Mouse (Mus musculus) midbrain, embryonic 14.5 days (tissue): ENCODE results near the gene Ppp1r16b. TPM values are rescaled to one million over a fixed set of nuclear protein-coding genes. Genes with fewer than 3 reads are reported as not detected.

Experiments
- ATAC-seq: fragments of 200-750 bp; cut with Nextera tagmentation; 2 replicates; pipeline ENCODE4 v1.8.0; 2017; ENCODE audit warnings: moderate number of reproducible peaks, moderate library complexity; ENCODE audit not compliant: low FRiP score, low TSS enrichment
- DNase-seq: peaks from one replicate; pipeline ENCODE4 v3.0.0-alpha.2; 2015
- H3K27ac ChIP-seq: fragments of 300-500 bp; sonication (generic); replicated peaks from 2 replicates; pipeline ENCODE4 v1.5.1; 2014; ENCODE audit warnings: mild to moderate bottlenecking, low read depth, low read length, moderate library complexity
- H3K27me3 ChIP-seq: fragments of 300-500 bp; sonication (generic); 2 replicates; pipeline ENCODE4 v1.6.1; 2014; ENCODE audit warnings: low read length, control low read depth, mixed read lengths; ENCODE audit not compliant: control insufficient read depth, insufficient read depth
- H3K36me3 ChIP-seq: fragments of 300-500 bp; sonication (generic); 2 replicates; pipeline ENCODE4 v1.6.1; 2014; ENCODE audit warnings: low read length, control low read depth; ENCODE audit not compliant: control insufficient read depth, insufficient read depth
- H3K4me1 ChIP-seq: fragments of 300-500 bp; sonication (generic); 2 replicates; pipeline ENCODE4 v1.6.1; 2014; ENCODE audit warnings: mild to moderate bottlenecking, antibody characterized with exemption, low read length, control low read depth; ENCODE audit not compliant: control insufficient read depth, insufficient read depth
- H3K4me2 ChIP-seq: fragments of 300-500 bp; sonication (generic); 2 replicates; pipeline ENCODE4 v1.6.1; 2014; ENCODE audit warnings: mild to moderate bottlenecking, low read length, moderate library complexity
- H3K4me3 ChIP-seq: fragments of 300-500 bp; sonication (generic); replicated peaks from 2 replicates; pipeline ENCODE4 v1.5.1; 2014; ENCODE audit warnings: low read depth, low read length
- H3K9ac ChIP-seq: fragments of 300-500 bp; sonication (generic); replicated peaks from 2 replicates; pipeline ENCODE4 v1.6.1; 2014; ENCODE audit warnings: mild to moderate bottlenecking, low read length, moderate library complexity
- H3K9me3 ChIP-seq: fragments of 300-500 bp; sonication (generic); 2 replicates; pipeline ENCODE4 v1.6.1; 2016; ENCODE audit warnings: low read length, control low read depth, mixed read lengths; ENCODE audit not compliant: control insufficient read depth
- WGBS: fragments of 180-500 bp; shearing (Covaris S2); extraction: QIAGEN DNeasy Blood & Tissue Kit; methylation state at CpG from one replicate; pipeline ENCODE4 v1.1.7; 2014; 5-methylcytosine and 5-hydroxymethylcytosine counted together
- polyA plus RNA-seq: library from polyadenylated mRNA; unstranded; fragments of >200 nt; fragmentation: Nextera tagmentation; extraction: Ambion mirVana; gene quantifications from 2 replicates; pipeline ENCODE4 v1.2.1, GENCODE M21; 2014

The Ppp1r16b gene
- polyA plus RNA-seq, 1 experiment from 2014 or later: 16.1 TPM

- DNase-seq (no peak), ATAC-seq (no peak)
- Histone ChIP-seq H3K27me3 (no peaks in the 10 kb centered on the region), H3K9ac (no peak overlapping the region), H3K4me2 (no peak overlapping the region), H3K36me3 (no peaks in the 10 kb centered on the region), H3K4me1 (no peaks in the 10 kb centered on the region), H3K4me3 (no peak overlapping the region), H3K9me3 (no peaks in the 10 kb centered on the region), H3K27ac (no peak overlapping the region)
- 89% methylated on average over 6 of the region's 6 CpGs for WGBS
These were observed 40.3 kb downstream of the Ppp1r16b start for GRCm38 (mm10) chr2:158705529-158705928.

- no peak overlapping the region for H3K9ac ChIP-seq
- no peaks in the 10 kb centered on the region for H3K9me3 ChIP-seq
- ATAC-seq (no peak), DNase-seq (no peak)
- H3K27me3 ChIP-seq: no peaks in the 10 kb centered on the region
- no peak overlapping the region for H3K4me3 ChIP-seq
- H3K36me3 ChIP-seq: no peaks in the 10 kb centered on the region
- H3K4me2 ChIP-seq: no peak overlapping the region
- WGBS: 86% methylated on average over 10 of the region's 10 CpGs
- H3K27ac ChIP-seq: no peak overlapping the region
- peaks cover 2% of the 10 kb centered on the region; the same call in 1 of the 2 replicates for H3K4me1 ChIP-seq
These were observed 41.7 kb downstream of the Ppp1r16b start for GRCm38 (mm10) chr2:158706704-158707408.

GRCm38 (mm10) chr2:158708121-158708520 is 42.9 kb downstream of the Ppp1r16b start:
- no peaks in the 10 kb centered on the region for H3K9me3 ChIP-seq
- 95% methylated on average over 12 of the region's 12 CpGs for WGBS
- no peak overlapping the region for H3K9ac ChIP-seq
- H3K36me3 ChIP-seq: no peaks in the 10 kb centered on the region
- no peak for ATAC-seq
- H3K4me3 ChIP-seq: no peak overlapping the region
- no peak overlapping the region for H3K27ac ChIP-seq
- no peak overlapping the region for H3K4me2 ChIP-seq
- peaks cover 15% of the 10 kb centered on the region; the same call in 1 of the 2 replicates for H3K4me1 ChIP-seq
- DNase-seq: no peak
- H3K27me3 ChIP-seq: no peaks in the 10 kb centered on the region

GRCm38 (mm10) chr2:158711929-158712751 is 46.9 kb downstream of the Ppp1r16b start:
- no peak overlapping the region for H3K4me3 ChIP-seq
- ATAC-seq (peak; percentile 67; the same call in 1 of the 2 replicates), DNase-seq (peak; percentile 81)
- 0 out of 2 replicates have a peak overlapping the region, but pooled peaks have one; percentile 12 for H3K4me2 ChIP-seq
- 23% methylated on average over 12 of the region's 12 CpGs for whole genome bisulfite sequencing
- H3K9ac ChIP-seq: no peak overlapping the region; the same call in 1 of the 2 replicates
- H3K4me1 ChIP-seq: peaks cover 15% of the 10 kb centered on the region; the same call in 1 of the 2 replicates
- H3K27ac ChIP-seq: peak overlapping the region; percentile 74
- no peaks in the 10 kb centered on the region for H3K9me3 ChIP-seq
- H3K27me3 ChIP-seq: no peaks in the 10 kb centered on the region
- no peaks in the 10 kb centered on the region for H3K36me3 ChIP-seq

- H3K36me3 ChIP-seq: no peaks in the 10 kb centered on the region
- no peak overlapping the region for H3K4me3 ChIP-seq
- H3K27me3 ChIP-seq: no peaks in the 10 kb centered on the region
- ATAC-seq (no peak), DNase-seq (no peak)
- 91% methylated on average over 6 of the region's 6 CpGs for WGBS
- no peak overlapping the region for H3K4me2 ChIP-seq
- no peaks in the 10 kb centered on the region for H3K9me3 ChIP-seq
- H3K4me1 ChIP-seq: peaks cover 15% of the 10 kb centered on the region; the same call in 1 of the 2 replicates
- H3K9ac ChIP-seq: no peak overlapping the region
- no peak overlapping the region for H3K27ac ChIP-seq
These were observed 49.6 kb downstream of the Ppp1r16b start for GRCm38 (mm10) chr2:158714826-158715225.

- DNase-seq (peak; percentile 18), ATAC-seq (no peak)
- no peaks in the 10 kb centered on the region for H3K36me3 ChIP-seq
- H3K9me3 ChIP-seq: no peaks in the 10 kb centered on the region
- WGBS: 22% methylated on average over 5 of the region's 5 CpGs
- H3K27ac ChIP-seq: peak overlapping the region; percentile 26; the same call in 1 of the 2 replicates
- H3K9ac ChIP-seq: no peak overlapping the region
- H3K4me1 ChIP-seq: peaks cover 15% of the 10 kb centered on the region; the same call in 1 of the 2 replicates
- no peak overlapping the region for H3K4me3 ChIP-seq
- H3K27me3 ChIP-seq: no peaks in the 10 kb centered on the region
- no peak overlapping the region for H3K4me2 ChIP-seq
These were observed 50.9 kb downstream of the Ppp1r16b start for GRCm38 (mm10) chr2:158716066-158716465.

- Histone ChIP-seq H3K4me3 (no peak overlapping the region), H3K36me3 (no peaks in the 10 kb centered on the region), H3K4me1 (peaks cover 8% of the 10 kb centered on the region; the same call in 1 of the 2 replicates), H3K27ac (no peak overlapping the region), H3K9ac (no peak overlapping the region), H3K27me3 (no peaks in the 10 kb centered on the region), H3K4me2 (no peak overlapping the region), H3K9me3 (no peaks in the 10 kb centered on the region)
- DNase-seq (no peak), ATAC-seq (no peak)
- WGBS: 87% methylated on average over 5 of the region's 5 CpGs
These were observed 52.6 kb downstream of the Ppp1r16b start for GRCm38 (mm10) chr2:158717551-158718418.
